Mouse (Mus musculus) E14TG2a.4 (cell line): ENCODE results near the gene Gm20388.

Source experiments
- CTCF ChIP-seq: conservative IDR thresholded peaks from 2 replicates; pipeline ENCODE4 v1.5.1; 2014; ENCODE audit warnings: low read length
- NANOG ChIP-seq: IDR thresholded peaks from 2 replicates; pipeline ENCODE4 v1.6.1; 2014; ENCODE audit warnings: borderline replicate concordance, low read length, mixed read lengths

- TF ChIP-seq CTCF, result no peak
- no peak for TF ChIP-seq NANOG
Measured at GRCm38 (mm10) chr8:119960531-119961104, 50.0 kb downstream of the Gm20388 start.
